Mouse (Mus musculus): ENCODE data around the gene Fbxo33. TPM values are rescaled to one million over a fixed set of nuclear protein-coding genes. Genes with fewer than 3 reads are reported as not detected.

Fbxo33 gene
- polyA plus RNA-seq, 1 experiment from 2014 or later = 5.1 TPM

Small RNA genes lying within 50 kb of the gene (microRNA-seq; reads per million reads assigned to microRNA genes)
- not detected for gene Gm27284

Other genes starting within 250 kb of the Fbxo33 start
- gene Sec23a, start 207.7 kb downstream of the Fbxo33 start, polyA plus RNA-seq (2015; fragmentation: Nextera tagmentation; extraction: Ambion mirVana) = 57.8 and 63.2 TPM in 2 replicates
- 17.9 and 20.8 TPM in 2 replicates for gene Gemin2, start 206.3 kb downstream of the Fbxo33 start, polyA plus RNA-seq (2015; fragmentation: Nextera tagmentation; extraction: Ambion mirVana)
- gene Trappc6b, start 158.3 kb downstream of the Fbxo33 start, polyA plus RNA-seq (2015; fragmentation: Nextera tagmentation; extraction: Ambion mirVana) = 83.2 and 85.5 TPM in 2 replicates
- gene Pnn, start 152.8 kb downstream of the Fbxo33 start, polyA plus RNA-seq (2015; fragmentation: Nextera tagmentation; extraction: Ambion mirVana) = 59.4 and 63.0 TPM in 2 replicates
- 39.6 and 44.8 TPM in 2 replicates for gene Mia2, start 123.9 kb downstream of the Fbxo33 start, polyA plus RNA-seq (2015; fragmentation: Nextera tagmentation; extraction: Ambion mirVana)

Measured in heart, embryonic 15.5 days (tissue).